Mouse (Mus musculus) MEL (cell line): ENCODE measurements at regions not wholly inside any gene's neighbourhood (a gene's known extent, or its start where the extent isn't known, plus 50 kb on each side); places are given as distances from the start of the nearest gene placed in this dataset.

Experiments used
- CTCF ChIP-seq, 3 experiments: IDR thresholded peaks in 2 of 3; conservative IDR thresholded peaks in 1 of 3; 2 replicates each; pipeline ENCODE4 v1.5.1; 2011 to 2012; ENCODE audit warnings: low read length in 3 of 3, low read depth in 2 of 3, mild to moderate bottlenecking in 2 of 3, improper control_type of control experiment in 1 of 3, inconsistent platforms in 1 of 3, mixed read lengths in 1 of 3, moderate library complexity in 1 of 3; ENCODE audit not compliant: control insufficient read depth in 1 of 3, insufficient read depth in 1 of 3, poor library complexity in 1 of 3, severe bottlenecking in 1 of 3
- EP300 ChIP-seq, 2 experiments: IDR thresholded peaks; 2 replicates each; pipeline ENCODE4 v1.6.1; 2011; ENCODE audit warnings: improper control_type of control experiment in 2 of 2, low read length in 2 of 2, low read depth in 1 of 2, mild to moderate bottlenecking in 1 of 2
- MAFK ChIP-seq: IDR thresholded peaks from 2 replicates; pipeline ENCODE4 v1.6.1; 2011; ENCODE audit warnings: low read depth, mild to moderate bottlenecking, low read length, improper control_type of control experiment, borderline replicate concordance
- SMC3 ChIP-seq: IDR thresholded peaks from 2 replicates; pipeline ENCODE4 v1.6.1; 2011; ENCODE audit warnings: low read depth, low read length, improper control_type of control experiment
- ZMIZ1 ChIP-seq: IDR thresholded peaks from 2 replicates; pipeline ENCODE4 v1.6.1; 2012; ENCODE audit warnings: low read depth, mild to moderate bottlenecking, inconsistent platforms, low read length, improper control_type of control experiment, moderate library complexity

GRCm38 (mm10) chr9:85546226-85546625 is 202.9 kb downstream of the Ibtk start:
- no peak for TF ChIP-seq SMC3
- no peak for TF ChIP-seq MAFK
- no peak for TF ChIP-seq ZMIZ1
- TF ChIP-seq CTCF (IDR thresholded peaks at IDR 0.05 in 2 of 3, conservative IDR thresholded peaks at IDR 0.05 in 1 of 3; ENCODE audit: control insufficient read depth in 1 of 3, insufficient read depth in 1 of 3, low read depth in 2 of 3, low read length in 3 of 3, poor library complexity in 1 of 3, severe bottlenecking in 1 of 3), result no peak
- no peak for TF ChIP-seq EP300 (IDR thresholded peaks at IDR 0.05; ENCODE audit: low read depth in 1 of 2, low read length in 2 of 2)
